Mouse (Mus musculus): ENCODE measurements around the gene Fignl2. TPM values are rescaled to one million over a fixed set of nuclear protein-coding genes. Genes with fewer than 3 reads are reported as not detected.
A peak's percentile ranks its signal among the peaks of the same experiment; 100 is the strongest.
"Not testable (repeated sequence)": the region's sequence is repeated elsewhere in the genome, so short reads cannot be mapped to it uniquely, and the experiment has no call there.

Fignl2 gene
- polyA plus RNA-seq (2016; fragmentation: Nextera tagmentation; extraction: Ambion mirVana) = 1.4 TPM in 2 replicates

DNA sequence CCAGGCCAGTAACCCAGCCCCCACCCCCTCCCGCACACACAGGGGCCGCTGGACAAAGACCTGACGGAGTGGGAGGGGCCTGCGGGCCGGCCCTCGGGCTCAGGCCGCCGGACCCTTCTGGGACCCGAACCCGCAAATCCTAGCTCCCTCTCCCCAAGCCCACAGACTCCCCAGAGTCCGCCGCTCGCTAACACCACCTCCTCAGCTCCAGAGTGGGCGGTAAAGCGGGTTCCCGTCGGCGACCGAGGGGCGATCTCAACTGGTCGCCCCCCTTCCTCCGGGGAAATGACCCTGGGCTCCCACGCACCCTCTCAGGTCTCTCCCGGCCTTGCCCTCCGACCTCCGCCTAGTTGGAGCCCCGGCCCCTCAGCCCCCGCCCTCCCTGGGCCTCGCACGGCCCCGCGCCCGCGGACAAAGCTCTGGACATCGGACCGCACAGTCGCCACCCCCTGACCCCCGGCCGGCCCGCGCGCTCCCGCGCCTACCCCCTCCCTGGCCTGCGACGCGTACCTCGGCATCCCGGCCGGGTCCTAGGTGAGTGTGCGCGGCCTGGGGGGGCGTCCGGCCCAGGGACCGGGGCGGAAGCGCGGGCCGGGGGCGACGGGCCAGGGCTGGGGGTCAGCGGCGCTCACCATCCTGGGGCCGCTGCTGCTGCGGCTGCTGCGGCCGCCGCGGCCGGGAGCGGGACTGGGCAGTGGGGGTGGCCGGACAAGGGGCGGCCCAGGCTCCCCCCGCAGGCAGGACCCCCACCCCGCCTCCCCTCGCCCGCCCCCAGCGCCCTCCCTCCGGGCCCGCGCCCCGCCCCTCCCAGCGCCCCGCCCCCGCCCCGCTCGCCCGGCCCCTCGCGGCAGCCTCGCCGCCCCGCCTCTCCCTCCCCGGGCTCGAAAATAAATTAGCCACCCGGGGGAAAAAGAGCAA, at the start of gene Fignl2:
Fignl2 (minus strand) TSS at position 755 of the 918 bp plus-strand sequence.
- WGBS = under 1% methylated on average over 96 of the region's 96 CpGs
- H3K4me1 ChIP-seq (replicated peaks) = peaks cover 87% of the 10 kb centered on the region
- H3K36me3 ChIP-seq = peaks cover 17% of the 10 kb centered on the region
- H3K4me3 ChIP-seq = peak within 1 kb of the TSS; percentile 95
- H3K9me3 ChIP-seq = no peaks in the 10 kb centered on the region
- H3K27ac ChIP-seq = peak within 1 kb of the TSS; percentile 97
- DNase-seq (ENCODE audit: low spot score) = peak; percentile 84
- no peaks in the 10 kb centered on the region; the same call in 1 of the 2 replicates for H3K27me3 ChIP-seq (ENCODE audit: insufficient read depth, poor library complexity, severe bottlenecking)

GRCm38 (mm10) chr15:101126876-101127544, 48.6 kb upstream of the Fignl2 start:
- DNase-seq (ENCODE audit: low spot score) = no peak
- Histone ChIP-seq H3K36me3 (no peaks in the 10 kb centered on the region), H3K27me3 (ENCODE audit: insufficient read depth, poor library complexity, severe bottlenecking) (peaks cover 66% of the 10 kb centered on the region), H3K4me1 (replicated peaks) (peaks cover 44% of the 10 kb centered on the region), H3K4me3 (no peak overlapping the region), H3K27ac (no peak overlapping the region), H3K9me3 (0 out of 2 replicates have a peak, but pooled peaks cover 2% of the 10 kb centered on the region)
- WGBS = 81% methylated on average over 12 of the region's 12 CpGs

DNA sequence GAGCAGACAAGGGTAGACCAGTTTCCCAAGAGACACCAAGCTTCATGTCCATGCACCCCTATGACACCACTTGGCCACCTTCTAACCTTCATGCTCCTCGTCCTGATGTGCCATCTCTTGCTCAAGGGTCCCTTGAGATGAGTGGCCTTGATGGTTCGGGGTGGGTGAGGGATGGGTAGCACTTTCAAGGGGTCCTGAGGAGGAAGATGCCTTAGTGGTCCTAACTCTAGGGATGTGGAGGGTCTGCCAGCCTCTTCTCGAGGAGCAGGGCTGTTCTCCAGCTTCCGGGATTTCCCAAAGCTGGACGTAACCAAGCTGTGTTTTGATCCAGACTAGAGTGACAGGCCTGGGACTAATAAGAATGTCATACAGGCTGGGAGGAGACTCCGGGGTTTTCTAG, 47.2 kb upstream of the Fignl2 start:
- H3K27ac ChIP-seq = no peak overlapping the region
- H3K27me3 ChIP-seq (ENCODE audit: insufficient read depth, poor library complexity, severe bottlenecking) = peaks cover 52% of the 10 kb centered on the region
- 83% methylated on average over 6 of the region's 6 CpGs for WGBS

DNA sequence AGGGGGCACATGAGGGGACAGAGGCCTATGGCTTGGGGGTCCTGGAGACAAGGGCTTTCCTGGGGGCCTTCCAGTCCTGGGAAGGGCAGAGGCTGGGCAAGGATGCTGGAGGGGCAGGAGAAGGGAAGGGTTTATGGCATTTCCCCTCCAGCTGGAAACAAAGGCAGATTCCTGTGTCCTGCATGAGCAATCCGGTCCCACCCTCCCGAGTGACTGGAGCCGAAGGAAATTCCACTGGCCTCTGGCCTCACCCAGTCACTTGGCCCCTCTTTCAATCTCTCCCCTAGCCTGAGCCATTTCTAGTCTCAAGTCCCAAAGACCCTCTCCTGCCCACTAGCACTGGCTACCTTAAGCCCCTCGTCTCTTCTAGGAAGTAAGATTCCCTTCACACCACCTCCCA, 44.8 kb upstream of the Fignl2 start:
- WGBS = 50% methylated on average over 4 of the region's 4 CpGs
- no peak overlapping the region for H3K4me3 ChIP-seq
- peak overlapping the region; percentile 53 for H3K27ac ChIP-seq
- DNase-seq (ENCODE audit: low spot score) = no peak
- H3K9me3 ChIP-seq = 0 out of 2 replicates have a peak, but pooled peaks cover 2% of the 10 kb centered on the region
- H3K4me1 ChIP-seq (replicated peaks) = peaks cover 33% of the 10 kb centered on the region
- no peaks in the 10 kb centered on the region for H3K36me3 ChIP-seq
- peaks cover 29% of the 10 kb centered on the region for H3K27me3 ChIP-seq (ENCODE audit: insufficient read depth, poor library complexity, severe bottlenecking)

More for the DNA sequence above, 47.2 kb upstream of the Fignl2 start:
- H3K4me3 ChIP-seq = no peak overlapping the region
- no peaks in the 10 kb centered on the region for H3K36me3 ChIP-seq
- peaks cover 35% of the 10 kb centered on the region for H3K4me1 ChIP-seq (replicated peaks)
- DNase-seq (ENCODE audit: low spot score) = no peak
- 0 out of 2 replicates have a peak, but pooled peaks cover 2% of the 10 kb centered on the region for H3K9me3 ChIP-seq

GRCm38 (mm10) chr15:101122290-101122589, 43.9 kb upstream of the Fignl2 start:
- H3K4me1 ChIP-seq (replicated peaks) = peaks cover 28% of the 10 kb centered on the region

GRCm38 (mm10) chr15:101121411-101122289, 43.3 kb upstream of the Fignl2 start:
- H3K27me3 ChIP-seq (ENCODE audit: insufficient read depth, poor library complexity, severe bottlenecking) = peaks cover 14% of the 10 kb centered on the region
- 0 out of 2 replicates have a peak overlapping the region, but pooled peaks have one; percentile 23 for H3K27ac ChIP-seq
- peaks cover 25% of the 10 kb centered on the region for H3K4me1 ChIP-seq (replicated peaks)
- no peak overlapping the region for H3K4me3 ChIP-seq
- H3K9me3 ChIP-seq = 0 out of 2 replicates have a peak, but pooled peaks cover 2% of the 10 kb centered on the region
- 74% methylated on average over 9 of the region's 9 CpGs for WGBS
- no peaks in the 10 kb centered on the region for H3K36me3 ChIP-seq
- no peak for DNase-seq (ENCODE audit: low spot score)

More at GRCm38 (mm10) chr15:101122290-101122589, 43.9 kb upstream of the Fignl2 start:
- no peak overlapping the region for H3K27ac ChIP-seq
- H3K9me3 ChIP-seq = 0 out of 2 replicates have a peak, but pooled peaks cover 2% of the 10 kb centered on the region
- WGBS = 22% methylated on average over 2 of the region's 2 CpGs
- DNase-seq (ENCODE audit: low spot score) = no peak
- no peak overlapping the region for H3K4me3 ChIP-seq
- H3K36me3 ChIP-seq = no peaks in the 10 kb centered on the region
- H3K27me3 ChIP-seq (ENCODE audit: insufficient read depth, poor library complexity, severe bottlenecking) = peaks cover 20% of the 10 kb centered on the region

GRCm38 (mm10) chr15:101118399-101119125, 40.2 kb upstream of the Fignl2 start:
- Histone ChIP-seq H3K36me3 (no peaks in the 10 kb centered on the region), H3K4me3 (no peak overlapping the region), H3K27ac (no peak overlapping the region; the same call in 1 of the 2 replicates), H3K27me3 (ENCODE audit: insufficient read depth, poor library complexity, severe bottlenecking) (peaks cover 4% of the 10 kb centered on the region), H3K4me1 (replicated peaks) (peaks cover 25% of the 10 kb centered on the region), H3K9me3 (no peaks in the 10 kb centered on the region)
- 66% methylated on average over 14 of the region's 14 CpGs for WGBS
- no peak for DNase-seq (ENCODE audit: low spot score)

- Histone ChIP-seq H3K36me3 (no peaks in the 10 kb centered on the region), H3K4me3 (no peak within 1 kb of the TSS), H3K27ac (no peak within 1 kb of the TSS), H3K9me3 (no peaks in the 10 kb centered on the region), H3K4me1 (replicated peaks) (peaks cover 18% of the 10 kb centered on the region), H3K27me3 (ENCODE audit: insufficient read depth, poor library complexity, severe bottlenecking) (peaks cover 13% of the 10 kb centered on the region)
- 78% methylated on average over 5 of the region's 5 CpGs for WGBS
- no peak for DNase-seq (ENCODE audit: low spot score)
These were observed 37.2 kb upstream of the Fignl2 start, which contains the start of gene Ankrd33 for GRCm38 (mm10) chr15:101115511-101116110. TSS of gene Ankrd33 (plus strand) at chr15:101115755.

- H3K4me3 ChIP-seq; H3K9me3 ChIP-seq; H3K36me3 ChIP-seq; H3K27ac ChIP-seq; H3K4me1 ChIP-seq (replicated peaks); DNase-seq (ENCODE audit: low spot score): not testable (repeated sequence)
- peaks cover 18% of the 10 kb centered on the region for H3K27me3 ChIP-seq (ENCODE audit: insufficient read depth, poor library complexity, severe bottlenecking)
- WGBS = 94% methylated on average over 2 of the region's 2 CpGs
These were observed 35.4 kb upstream of the Fignl2 start for GRCm38 (mm10) chr15:101113778-101114177.

DNA sequence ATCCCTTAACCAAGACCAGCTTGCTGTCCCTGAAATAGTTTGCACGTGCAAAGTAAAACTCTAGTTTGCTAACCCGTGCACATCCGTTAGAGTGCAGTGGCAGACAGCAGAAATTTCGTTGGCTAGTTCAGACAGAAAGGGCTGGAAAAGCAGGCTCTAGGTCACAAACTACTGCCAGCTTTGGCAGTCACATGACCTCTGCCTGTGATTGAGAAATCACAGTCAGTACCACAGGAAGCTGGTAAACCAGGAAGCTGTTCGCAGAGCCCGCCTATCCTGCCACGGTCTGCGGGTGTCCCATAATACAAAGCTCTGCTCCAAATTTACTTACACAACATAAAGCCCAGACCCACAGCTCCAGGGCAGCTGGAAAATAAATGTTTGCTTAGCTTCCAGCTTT, 34.8 kb upstream of the Fignl2 start:
- no peak overlapping the region for H3K4me3 ChIP-seq
- no peaks in the 10 kb centered on the region for H3K9me3 ChIP-seq
- 80% methylated on average over 8 of the region's 8 CpGs for WGBS
- H3K27ac ChIP-seq = no peak overlapping the region
- no peaks in the 10 kb centered on the region for H3K36me3 ChIP-seq
- peaks cover 18% of the 10 kb centered on the region for H3K27me3 ChIP-seq (ENCODE audit: insufficient read depth, poor library complexity, severe bottlenecking)
- DNase-seq (ENCODE audit: low spot score) = no peak
- 0 out of 2 replicates have a peak, but pooled peaks cover 3% of the 10 kb centered on the region for H3K4me1 ChIP-seq (replicated peaks)

GRCm38 (mm10) chr15:101107906-101108671, 29.7 kb upstream of the Fignl2 start:
- WGBS = 88% methylated on average over 5 of the region's 5 CpGs

More at GRCm38 (mm10) chr15:101107906-101108671, 29.7 kb upstream of the Fignl2 start:
- no peak for DNase-seq (ENCODE audit: low spot score)
- Histone ChIP-seq H3K9me3 (0 out of 2 replicates have a peak, but pooled peaks cover 3% of the 10 kb centered on the region), H3K36me3 (no peaks in the 10 kb centered on the region), H3K27ac (no peak overlapping the region), H3K27me3 (ENCODE audit: insufficient read depth, poor library complexity, severe bottlenecking) (peaks cover 14% of the 10 kb centered on the region; the same call in 1 of the 2 replicates), H3K4me3 (no peak overlapping the region), H3K4me1 (replicated peaks) (peaks cover 24% of the 10 kb centered on the region)
